Mouse (Mus musculus) embryonic facial prominence, embryonic 15.5 days (tissue): ENCODE results near the gene Gm3164. TPM values are rescaled to one million over a fixed set of nuclear protein-coding genes. Genes with fewer than 3 reads are reported as not detected.
"Not testable (repeated sequence)": the region's sequence is repeated elsewhere in the genome, so short reads cannot be mapped to it uniquely, and the experiment has no call there.

Experiments used
- ATAC-seq: fragments of 200-750 bp; cut with Nextera tagmentation; 2 replicates; pipeline ENCODE4 v1.8.0; 2017; ENCODE audit warnings: low read depth, moderate TSS enrichment; ENCODE audit not compliant: insufficient number of reproducible peaks, low FRiP score, low TSS enrichment
- H3K27ac ChIP-seq: fragments of 300-500 bp; sonication (generic); replicated peaks from 2 replicates; pipeline ENCODE4 v1.5.1; 2015; ENCODE audit warnings: mild to moderate bottlenecking, inconsistent platforms
- H3K27me3 ChIP-seq: fragments of 300-500 bp; sonication (generic); 2 replicates; pipeline ENCODE4 v1.6.1; 2015; ENCODE audit warnings: inconsistent platforms
- H3K36me3 ChIP-seq: fragments of 300-500 bp; sonication (generic); 2 replicates; pipeline ENCODE4 v1.6.1; 2015; ENCODE audit warnings: mild to moderate bottlenecking, inconsistent platforms
- H3K4me1 ChIP-seq: fragments of 300-500 bp; sonication (generic); 2 replicates; pipeline ENCODE4 v1.6.1; 2015; ENCODE audit warnings: inconsistent platforms
- H3K4me2 ChIP-seq: fragments of 300-500 bp; sonication (generic); replicated peaks from 2 replicates; pipeline ENCODE4 v1.6.1; 2015; ENCODE audit warnings: mild to moderate bottlenecking, inconsistent platforms
- H3K4me3 ChIP-seq: fragments of 300-500 bp; sonication (generic); replicated peaks from 2 replicates; pipeline ENCODE4 v1.5.1; 2015; ENCODE audit warnings: mild to moderate bottlenecking, inconsistent platforms
- H3K9ac ChIP-seq: fragments of 300-500 bp; sonication (generic); 2 replicates; pipeline ENCODE4 v1.6.1; 2015; ENCODE audit warnings: inconsistent platforms
- H3K9me3 ChIP-seq: fragments of 300-500 bp; sonication (generic); replicated peaks from 2 replicates; pipeline ENCODE4 v1.6.1; 2016; ENCODE audit warnings: inconsistent platforms
- WGBS: fragments of 180-500 bp; shearing (Covaris S2); methylation state at CpG from one replicate; pipeline ENCODE4 v1.1.7; 2015; 5-methylcytosine and 5-hydroxymethylcytosine counted together
- polyA plus RNA-seq: library from polyadenylated mRNA; unstranded; fragments of >200 nt; fragmentation: Nextera tagmentation; extraction: Ambion mirVana; gene quantifications from 2 replicates; pipeline ENCODE4 v1.2.1, GENCODE M21; 2015

Gm3164 gene
- polyA plus RNA-seq, 1 experiment from 2014 or later = 0.27 TPM

- H3K9ac ChIP-seq, H3K36me3 ChIP-seq, H3K4me1 ChIP-seq, ATAC-seq, H3K4me3 ChIP-seq, H3K9me3 ChIP-seq, H3K4me2 ChIP-seq, H3K27me3 ChIP-seq, H3K27ac ChIP-seq: not testable (repeated sequence)
- WGBS = 57% methylated on average over 1 of the region's 1 CpGs
Observed at GRCm38 (mm10) chr14:4409939-4410338, 5.3 kb upstream of the Gm3164 start.

DNA sequence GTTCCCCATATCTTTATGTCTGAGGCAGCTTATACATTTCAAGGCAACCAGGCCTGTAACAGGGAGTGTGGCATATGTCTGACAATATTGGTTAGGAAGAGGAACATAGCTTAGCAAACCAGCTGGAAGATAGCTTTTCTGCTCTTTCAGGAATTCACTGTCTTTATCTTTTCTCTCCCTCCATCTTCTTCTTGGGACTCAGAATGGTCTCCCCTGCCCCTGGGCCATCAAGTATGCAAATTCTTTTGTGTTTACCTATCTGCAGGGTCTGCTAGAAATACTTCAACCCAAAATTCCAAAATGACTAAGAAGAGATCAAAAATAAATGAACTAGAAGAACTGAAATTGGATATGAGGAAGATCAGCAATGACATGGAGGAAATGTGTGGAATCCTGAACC, 15.4 kb downstream of the Gm3164 start, which contains the start of gene Gm3173:
TSS of gene Gm3173 (plus strand) at position 301 of the 400 bp plus-strand sequence.
- H3K27ac ChIP-seq, H3K4me3 ChIP-seq, H3K9me3 ChIP-seq, H3K27me3 ChIP-seq, H3K4me2 ChIP-seq, H3K9ac ChIP-seq, ATAC-seq, H3K36me3 ChIP-seq, H3K4me1 ChIP-seq: not testable (repeated sequence)

GRCm38 (mm10) chr14:4481445-4481844, 66.2 kb downstream of the Gm3164 start, which contains the start of gene Gm3182:
Gene Gm3182 (plus strand): TSS chr14:4481745.
- 85% methylated on average over 1 of the region's 2 CpGs for WGBS
- not testable (repeated sequence) for H3K36me3 ChIP-seq, ATAC-seq, H3K27me3 ChIP-seq, H3K27ac ChIP-seq, H3K4me1 ChIP-seq, H3K9me3 ChIP-seq, H3K4me3 ChIP-seq, H3K4me2 ChIP-seq, H3K9ac ChIP-seq

Other genes starting within 250 kb of the Gm3164 start
- gene Gm2974, start 232.9 kb upstream of the Gm3164 start, polyA plus RNA-seq = 0.18 TPM in 1 of 2 replicates, not detected in the other
- gene Gm3138, start 165.8 kb upstream of the Gm3164 start, polyA plus RNA-seq = not detected in 2 replicates
- gene Gm3149, start 98.2 kb upstream of the Gm3164 start, polyA plus RNA-seq = not detected in 2 replicates
- gene 2610042L04Rik, start 80.7 kb upstream of the Gm3164 start, polyA plus RNA-seq = 0.13 TPM in 1 of 2 replicates, not detected in the other
- not detected in 2 replicates for gene Gm3159, start 17.9 kb upstream of the Gm3164 start, polyA plus RNA-seq
- gene Gm3173, start 15.5 kb downstream of the Gm3164 start, polyA plus RNA-seq = not detected in 2 replicates
- not detected in 2 replicates for gene Gm3182, start 66.3 kb downstream of the Gm3164 start, polyA plus RNA-seq
- gene Gm3047, start 140.0 kb downstream of the Gm3164 start, polyA plus RNA-seq = not detected in 2 replicates
- not detected in 2 replicates for gene Gm8159, start 216.9 kb downstream of the Gm3164 start, polyA plus RNA-seq
- not detected in 2 replicates for gene Gm3239, start 248.7 kb downstream of the Gm3164 start, polyA plus RNA-seq